Mouse (Mus musculus) midbrain, postnatal 0 days (tissue): ENCODE results near the gene Cog5. TPM values are rescaled to one million over a fixed set of nuclear protein-coding genes. Genes with fewer than 3 reads are reported as not detected.

ENCODE experiments used
- ATAC-seq: fragments of 200-750 bp; cut with Nextera tagmentation; 2 replicates; pipeline ENCODE4 v1.8.0; 2017; ENCODE audit warnings: moderate number of reproducible peaks, mild to moderate bottlenecking, moderate TSS enrichment, moderate library complexity; ENCODE audit not compliant: low FRiP score
- DNase-seq: peaks from one replicate; pipeline ENCODE4 v3.0.0-alpha.2; 2015; ENCODE audit warnings: low spot score
- H3K27ac ChIP-seq: fragments of 300-500 bp; sonication (generic); 2 replicates; pipeline ENCODE4 v1.5.1; 2014; ENCODE audit warnings: low read depth, mild to moderate bottlenecking, low read length, mixed read lengths
- H3K27me3 ChIP-seq: fragments of 300-500 bp; sonication (generic); 2 replicates; pipeline ENCODE4 v1.6.1; 2014; ENCODE audit warnings: low read length, control low read depth, mixed read lengths; ENCODE audit not compliant: insufficient read depth
- H3K36me3 ChIP-seq: fragments of 300-500 bp; sonication (generic); 2 replicates; pipeline ENCODE4 v1.6.1; 2014; ENCODE audit warnings: low read length, control low read depth, mixed read lengths; ENCODE audit not compliant: insufficient read depth
- H3K4me1 ChIP-seq: fragments of 300-500 bp; sonication (generic); 2 replicates; pipeline ENCODE4 v1.6.1; 2014; ENCODE audit warnings: mild to moderate bottlenecking, control low read depth, antibody characterized with exemption, low read length, mixed read lengths; ENCODE audit not compliant: insufficient read depth
- H3K4me2 ChIP-seq: fragments of 300-500 bp; sonication (generic); 2 replicates; pipeline ENCODE4 v1.6.1; 2014; ENCODE audit warnings: low read depth, mild to moderate bottlenecking, low read length, mixed read lengths; ENCODE audit not compliant: poor library complexity, severe bottlenecking
- H3K4me3 ChIP-seq: fragments of 300-500 bp; sonication (generic); 2 replicates; pipeline ENCODE4 v1.5.1; 2014; ENCODE audit warnings: low read depth, mild to moderate bottlenecking, low read length, moderate library complexity
- H3K9ac ChIP-seq: fragments of 300-500 bp; sonication (generic); replicated peaks from 2 replicates; pipeline ENCODE4 v1.6.1; 2014; ENCODE audit warnings: mild to moderate bottlenecking, low read length, moderate library complexity, mixed read lengths; ENCODE audit not compliant: poor library complexity, severe bottlenecking
- H3K9me3 ChIP-seq: fragments of 300-500 bp; sonication (generic); 2 replicates; pipeline ENCODE4 v1.6.1; 2016; ENCODE audit warnings: low read length, control low read depth
- CTCF ChIP-seq: IDR thresholded peaks from 2 replicates; pipeline ENCODE4 v1.5.1; 2016; ENCODE audit warnings: antibody characterized with exemption, mild to moderate bottlenecking
- WGBS: fragments of 180-500 bp; shearing (Covaris S2); extraction: QIAGEN DNeasy Blood & Tissue Kit; methylation state at CpG from one replicate; pipeline ENCODE4 v1.1.7; 2014; 5-methylcytosine and 5-hydroxymethylcytosine counted together
- polyA plus RNA-seq: library from polyadenylated mRNA; unstranded; fragments of >200 nt; fragmentation: Nextera tagmentation; extraction: Ambion mirVana; gene quantifications from 2 replicates; pipeline ENCODE4 v1.2.1, GENCODE M21; 2015
- total RNA-seq: library from RNA; depleted of rRNA; stranded (reverse); fragments of >200 nt; gene quantifications from 2 replicates; pipeline ENCODE4 v1.2.3, GENCODE M21; 2014

Gene Cog5
- total and polyA plus RNA-seq, 2 experiments from 2014 or later, result 18.8 to 41.1 TPM

- H3K36me3 ChIP-seq, result 0 out of 2 replicates have a peak, but pooled peaks cover 5% of the 10 kb centered on the region
- no peak for DNase-seq
- no peak overlapping the region for H3K4me3 ChIP-seq
- H3K27ac ChIP-seq, result no peak overlapping the region
- H3K4me2 ChIP-seq, result no peak overlapping the region
- H3K4me1 ChIP-seq, result no peaks in the 10 kb centered on the region
- ATAC-seq, result no peak
- no peak for TF ChIP-seq CTCF
- no peaks in the 10 kb centered on the region for H3K27me3 ChIP-seq
- no peak overlapping the region for H3K9ac ChIP-seq
- WGBS, result 91% methylated on average over 8 of the region's 8 CpGs
- H3K9me3 ChIP-seq, result no peaks in the 10 kb centered on the region
These were observed 316.9 kb downstream of the Cog5 start for GRCm38 (mm10) chr12:31971547-31971946.

GRCm38 (mm10) chr12:31973473-31974172 lies 319.0 kb downstream of the Cog5 start:
- 64% methylated on average over 13 of the region's 13 CpGs for WGBS
- DNase-seq, result peak; percentile 82

DNA sequence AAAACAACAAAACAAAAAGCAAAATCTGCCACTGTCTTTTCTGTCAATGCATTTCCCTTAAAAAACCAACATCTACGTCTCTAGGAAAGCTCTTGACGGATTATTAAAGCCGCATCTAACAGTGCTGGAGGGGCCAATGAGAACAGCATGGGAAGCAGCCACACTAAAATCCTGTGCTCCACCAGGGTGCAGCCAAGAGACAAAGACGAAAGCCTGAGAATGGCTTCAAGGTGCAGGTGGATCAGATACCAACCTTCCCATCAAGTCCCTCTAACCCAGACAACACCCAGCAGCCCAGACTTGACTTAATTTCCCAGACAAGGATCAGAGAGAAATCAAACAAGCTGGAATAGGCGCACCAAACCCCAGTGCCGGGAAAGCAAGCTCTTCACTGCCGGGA lies 321.9 kb downstream of the Cog5 start:
- no peak overlapping the region; the same call in 1 of the 2 replicates for H3K27ac ChIP-seq
- 48% methylated on average over 7 of the region's 7 CpGs for WGBS
- H3K36me3 ChIP-seq, result peaks cover 3% of the 10 kb centered on the region; the same call in 1 of the 2 replicates
- ATAC-seq, result peak; percentile 65; the same call in 1 of the 2 replicates
- peak; percentile 63 for DNase-seq
- no peak overlapping the region for H3K9ac ChIP-seq
- no peak overlapping the region for H3K4me2 ChIP-seq
- no peaks in the 10 kb centered on the region for H3K4me1 ChIP-seq
- H3K9me3 ChIP-seq, result no peaks in the 10 kb centered on the region
- TF ChIP-seq CTCF, result peak; percentile 75
- H3K4me3 ChIP-seq, result no peak overlapping the region
- no peaks in the 10 kb centered on the region for H3K27me3 ChIP-seq

More at GRCm38 (mm10) chr12:31973473-31974172, 319.0 kb downstream of the Cog5 start:
- no peak for ATAC-seq
- Histone ChIP-seq H3K36me3 (0 out of 2 replicates have a peak, but pooled peaks cover 5% of the 10 kb centered on the region), H3K4me2 (no peak overlapping the region), H3K27ac (no peak overlapping the region), H3K9me3 (no peaks in the 10 kb centered on the region), H3K9ac (no peak overlapping the region), H3K4me1 (no peaks in the 10 kb centered on the region), H3K4me3 (no peak overlapping the region), H3K27me3 (no peaks in the 10 kb centered on the region)
- no peak for TF ChIP-seq CTCF

DNA sequence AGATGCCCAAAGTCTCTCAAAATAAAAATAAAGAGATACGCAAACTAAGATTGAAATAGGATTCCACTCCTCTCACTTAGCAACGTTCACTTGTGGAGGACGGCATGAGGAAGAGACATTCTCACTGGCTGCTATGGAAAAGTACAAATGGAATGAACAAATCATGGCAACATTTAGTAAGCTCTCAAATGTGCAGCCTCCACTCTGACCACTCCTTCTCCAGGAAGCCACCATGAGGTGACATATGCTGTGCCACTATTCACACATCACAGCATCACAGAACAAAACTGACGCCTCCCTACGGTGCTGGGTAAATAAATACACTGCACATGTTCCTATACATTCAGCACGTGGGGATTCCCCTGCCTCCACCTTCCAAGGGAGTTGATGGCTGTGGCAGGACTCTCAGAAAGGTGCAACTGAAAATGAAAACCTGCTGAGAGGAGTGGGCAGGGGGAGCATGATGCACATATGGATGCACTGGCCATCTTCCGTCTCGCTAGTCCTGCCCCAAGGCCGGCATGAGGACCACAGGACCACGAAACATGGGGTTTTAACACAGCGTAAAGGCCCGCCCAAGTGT lies 323.0 kb downstream of the Cog5 start:
- Histone ChIP-seq H3K27ac (no peak overlapping the region), H3K4me3 (no peak overlapping the region), H3K9me3 (no peaks in the 10 kb centered on the region), H3K36me3 (peaks cover 3% of the 10 kb centered on the region; the same call in 1 of the 2 replicates), H3K4me1 (no peaks in the 10 kb centered on the region), H3K4me2 (no peak overlapping the region), H3K9ac (no peak overlapping the region), H3K27me3 (no peaks in the 10 kb centered on the region)
- DNase-seq, result no peak
- TF ChIP-seq CTCF, result no peak
- 71% methylated on average over 12 of the region's 12 CpGs for WGBS
- ATAC-seq, result no peak

DNA sequence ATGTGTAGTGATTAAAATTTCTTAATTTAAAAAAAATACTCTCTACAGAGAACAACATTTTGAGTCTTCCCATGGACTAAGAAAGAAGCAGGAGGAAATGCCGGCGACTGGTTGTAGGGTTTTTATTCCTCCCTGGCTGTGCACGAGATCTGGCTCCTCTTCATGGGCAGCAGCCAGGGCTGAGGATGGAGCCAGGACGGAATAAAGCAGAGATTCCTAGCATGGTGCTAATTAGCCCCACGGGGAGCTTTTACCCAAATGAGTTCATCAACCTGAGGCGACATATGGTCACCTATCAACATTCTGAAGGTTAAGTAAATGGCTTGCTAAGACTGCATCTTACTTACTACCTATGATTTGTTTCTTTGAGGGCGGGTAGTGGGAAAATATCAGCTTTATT lies 328.6 kb downstream of the Cog5 start:
- TF ChIP-seq CTCF, result no peak
- Histone ChIP-seq H3K4me1 (no peaks in the 10 kb centered on the region), H3K27ac (0 out of 2 replicates have a peak overlapping the region, but pooled peaks have one; percentile 32), H3K4me3 (no peak overlapping the region), H3K27me3 (no peaks in the 10 kb centered on the region), H3K9me3 (no peaks in the 10 kb centered on the region), H3K9ac (no peak overlapping the region), H3K4me2 (no peak overlapping the region), H3K36me3 (peaks cover 6% of the 10 kb centered on the region; the same call in 1 of the 2 replicates)
- ATAC-seq (peak; percentile 33; the same call in 1 of the 2 replicates), DNase-seq (peak; percentile 62)
- 50% methylated on average over 7 of the region's 7 CpGs for WGBS

GRCm38 (mm10) chr12:31983769-31984168 lies 329.1 kb downstream of the Cog5 start:
- peaks cover 6% of the 10 kb centered on the region; the same call in 1 of the 2 replicates for H3K36me3 ChIP-seq
- no peak overlapping the region for H3K4me3 ChIP-seq
- no peak for TF ChIP-seq CTCF
- no peak overlapping the region for H3K27ac ChIP-seq
- H3K4me1 ChIP-seq, result no peaks in the 10 kb centered on the region
- ATAC-seq, result no peak
- 47% methylated on average over 6 of the region's 6 CpGs for WGBS
- H3K9ac ChIP-seq, result no peak overlapping the region
- no peaks in the 10 kb centered on the region for H3K9me3 ChIP-seq
- no peaks in the 10 kb centered on the region for H3K27me3 ChIP-seq
- no peak for DNase-seq
- H3K4me2 ChIP-seq, result no peak overlapping the region
